Mouse (Mus musculus) erythroblast, embryonic 14.5 days (primary cell): ENCODE results near the gene Lsr.

Experiments
- GATA1 ChIP-seq: IDR thresholded peaks from 2 replicates; pipeline ENCODE4 v1.6.1; 2012; ENCODE audit warnings: low read length, inconsistent platforms, mixed read lengths
- TAL1 ChIP-seq: IDR thresholded peaks from 3 replicates; pipeline ENCODE4 v1.6.1; 2012; ENCODE audit warnings: low read length, inconsistent platforms, mixed read lengths

DNA sequence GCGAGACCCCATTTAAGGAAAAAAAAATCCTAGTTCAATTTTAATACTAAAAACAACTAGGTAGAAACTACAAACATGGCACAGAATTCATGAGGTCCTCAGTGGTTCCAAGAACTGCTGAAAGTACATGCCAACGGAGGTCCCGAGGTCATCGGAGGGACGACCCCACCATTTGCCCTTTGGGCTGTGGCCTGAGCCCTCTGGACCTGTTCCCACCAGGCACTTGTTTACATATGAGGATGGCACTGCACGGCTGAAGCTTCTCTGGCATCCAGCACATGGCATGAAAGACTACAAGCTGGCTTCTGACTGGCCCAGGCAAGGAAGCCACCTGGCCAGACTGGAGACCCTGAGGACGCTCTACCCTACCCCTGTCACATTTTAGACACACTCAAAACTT lies 8.9 kb downstream of the Lsr start:
- TF ChIP-seq GATA1 (no peak), TAL1 (no peak)
